Mouse (Mus musculus) lung, adult 10 weeks (tissue): ENCODE results near the gene Tenm3. TPM values are rescaled to one million over a fixed set of nuclear protein-coding genes. Genes with fewer than 3 reads are reported as not detected.

Experiments used
- polyA plus RNA-seq: library from polyadenylated mRNA; stranded (reverse); fragments of 350-450 nt; fragmentation: Illumina TruSeq; extraction: RNeasy Lipid Tissue Mini Kit (QIAGEN cat#74804); gene quantifications from one replicate; pipeline ENCODE4 v1.2.3, GENCODE M21; 2014; ENCODE audit warnings: low read depth, low replicate concordance; ENCODE audit not compliant: insufficient read depth

The Tenm3 gene
- polyA plus RNA-seq = 0.14 TPM

DNA sequence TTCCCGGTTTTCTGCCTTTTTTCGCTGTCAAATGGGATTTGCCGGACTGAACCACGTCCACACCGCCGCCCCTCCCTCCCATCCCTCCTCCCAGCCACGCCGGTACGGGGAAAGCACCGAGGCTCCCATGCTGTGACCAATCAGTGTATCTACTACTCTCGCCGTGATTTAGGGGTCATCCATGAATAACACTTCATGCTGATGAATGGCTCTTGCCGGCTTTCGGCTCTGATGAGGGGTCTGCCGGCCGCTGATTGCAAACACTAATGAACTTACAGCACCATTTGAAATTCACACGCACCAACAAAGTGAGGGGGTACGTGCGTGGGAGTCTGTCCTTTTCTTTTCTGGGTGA is at the start of gene Tenm3:
Tenm3 (minus strand) TSS at position 21 of the 355 bp plus-strand sequence.

